Mouse (Mus musculus) CD4-positive, CD25-positive, alpha-beta regulatory T cell, adult 2 months (primary cell): ENCODE measurements around the gene Pgm5.

ENCODE experiments used
- DNase-seq: peaks from one replicate; pipeline ENCODE4 v3.0.0-alpha.2; 2012; ENCODE audit warnings: low read depth, low spot score

The Pgm5 gene

GRCm38 (mm10) chr19:24871037-24871635 lies 9.5 kb upstream of the Pgm5 start:
- DNase-seq: peak; percentile 62

- no peak for DNase-seq
Observed at GRCm38 (mm10) chr19:24865436-24865835, 3.8 kb upstream of the Pgm5 start.

- no peak for DNase-seq
Observed at GRCm38 (mm10) chr19:24861276-24861611, 411 bp downstream of the Pgm5 start.

GRCm38 (mm10) chr19:24851456-24852315 lies 10.0 kb downstream of the Pgm5 start:
- no peak for DNase-seq

GRCm38 (mm10) chr19:24848844-24849243 lies 12.8 kb downstream of the Pgm5 start:
- no peak for DNase-seq

- no peak for DNase-seq
Observed at GRCm38 (mm10) chr19:24848345-24848744, 13.3 kb downstream of the Pgm5 start.

GRCm38 (mm10) chr19:24845007-24845546 lies 16.6 kb downstream of the Pgm5 start:
- DNase-seq: no peak

- DNase-seq: no peak
Observed at GRCm38 (mm10) chr19:24842080-24842479, 19.6 kb downstream of the Pgm5 start.

GRCm38 (mm10) chr19:24824517-24824916 lies 37.1 kb downstream of the Pgm5 start:
- DNase-seq: no peak

GRCm38 (mm10) chr19:24815661-24816221 lies 45.9 kb downstream of the Pgm5 start:
- DNase-seq: no peak

GRCm38 (mm10) chr19:24812861-24813293 lies 48.8 kb downstream of the Pgm5 start:
- DNase-seq: no peak

- no peak for DNase-seq
Observed at GRCm38 (mm10) chr19:24812106-24812810, 49.4 kb downstream of the Pgm5 start.

GRCm38 (mm10) chr19:24811451-24811850 lies 50.2 kb downstream of the Pgm5 start:
- no peak for DNase-seq

GRCm38 (mm10) chr19:24806013-24806412 lies 55.6 kb downstream of the Pgm5 start:
- DNase-seq: no peak

- no peak for DNase-seq
Observed at GRCm38 (mm10) chr19:24797606-24798005, 64.0 kb downstream of the Pgm5 start.

- no peak for DNase-seq
Observed at GRCm38 (mm10) chr19:24794350-24794749, 67.3 kb downstream of the Pgm5 start.

- no peak for DNase-seq
Observed at GRCm38 (mm10) chr19:24793545-24794139, 68.0 kb downstream of the Pgm5 start.

- DNase-seq: no peak
Observed at GRCm38 (mm10) chr19:24792876-24793275, 68.8 kb downstream of the Pgm5 start.

GRCm38 (mm10) chr19:24785898-24786297 lies 75.8 kb downstream of the Pgm5 start:
- DNase-seq: no peak

GRCm38 (mm10) chr19:24785056-24785675 lies 76.5 kb downstream of the Pgm5 start:
- no peak for DNase-seq

- DNase-seq: no peak
Observed at GRCm38 (mm10) chr19:24783736-24784135, 77.9 kb downstream of the Pgm5 start.
